Mouse (Mus musculus): ENCODE measurements around the gene Olfr914. TPM values are rescaled to one million over a fixed set of nuclear protein-coding genes. Genes with fewer than 3 reads are reported as not detected.

Olfr914 gene
- total RNA-seq (2017), result not detected in 2 replicates

DNA sequence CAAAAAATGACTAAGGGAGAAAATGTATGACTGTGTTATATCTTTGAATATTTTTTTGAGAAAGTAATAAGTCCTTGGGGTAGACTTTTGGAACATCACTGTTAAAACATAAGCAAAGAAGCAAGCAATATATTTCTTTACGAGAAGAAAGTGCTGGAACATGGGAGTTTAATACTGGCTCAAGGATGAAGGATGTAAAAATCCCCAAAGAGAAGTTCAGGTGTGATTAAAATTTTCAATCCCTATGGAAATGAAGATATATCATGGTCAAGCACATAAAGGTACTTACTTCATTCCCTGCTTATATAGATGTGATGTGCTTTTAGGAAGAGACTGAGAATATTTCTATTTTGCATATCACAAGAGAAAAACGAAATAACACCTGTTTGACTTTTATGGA, at the start of gene Olfr914:
Olfr914 (plus strand) TSS at position 301 of the 400 bp plus-strand sequence.
- ATAC-seq (replicated peaks; ENCODE audit: low read depth, poor library complexity, severe bottlenecking), result no peak

GRCm38 (mm10) chr9:38579878-38580277, 25.0 kb upstream of the Olfr914 start, which contains the start of gene Olfr912:
TSS of gene Olfr912 (plus strand) at chr9:38580178.
- ATAC-seq (replicated peaks; ENCODE audit: low read depth, poor library complexity, severe bottlenecking), result no peak

- ATAC-seq (replicated peaks; ENCODE audit: low read depth, poor library complexity, severe bottlenecking), result no peak
Observed at GRCm38 (mm10) chr9:38591056-38591455, 13.8 kb upstream of the Olfr914 start.

GRCm38 (mm10) chr9:38592459-38592858, 12.4 kb upstream of the Olfr914 start, which contains the start of gene Olfr913:
TSS of gene Olfr913 (plus strand) at chr9:38592759.
- no peak for ATAC-seq (replicated peaks; ENCODE audit: low read depth, poor library complexity, severe bottlenecking)

GRCm38 (mm10) chr9:38632406-38632805, 27.5 kb downstream of the Olfr914 start:
- ATAC-seq (replicated peaks; ENCODE audit: low read depth, poor library complexity, severe bottlenecking), result no peak

DNA sequence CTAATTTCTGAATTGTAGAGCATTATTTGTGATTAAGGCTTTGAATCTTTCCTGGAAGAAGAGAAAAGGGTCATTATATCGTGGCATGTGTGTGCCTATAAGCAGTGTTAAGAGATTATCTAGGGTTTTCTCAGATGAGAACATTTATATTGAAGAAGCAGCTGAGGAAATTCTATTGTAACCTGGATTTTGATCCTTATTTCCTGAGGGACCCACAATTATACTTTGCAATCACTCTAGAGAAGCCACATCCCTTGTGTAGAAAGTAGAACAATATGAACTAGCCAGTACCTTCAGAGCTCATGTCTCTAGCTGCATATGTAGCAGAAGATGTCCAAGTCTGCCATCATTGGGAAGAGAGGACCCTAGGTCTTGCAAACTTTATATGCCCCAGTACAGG, 54.9 kb downstream of the Olfr914 start, which contains the start of gene Olfr916:
Olfr916 (minus strand) TSS at position 101 of the 400 bp plus-strand sequence.
- ATAC-seq (replicated peaks; ENCODE audit: low read depth, poor library complexity, severe bottlenecking), result no peak

Other genes with a start within 250 kb of the Olfr914 start
- gene Olfr250, start 238.2 kb upstream of the Olfr914 start, total RNA-seq (2017), result not detected in 2 replicates
- gene Olfr251, start 228.0 kb upstream of the Olfr914 start, total RNA-seq (2017), result not detected in 2 replicates
- not detected in 2 replicates for gene Olfr147, start 203.4 kb upstream of the Olfr914 start, total RNA-seq (2017)
- gene Olfr901, start 175.6 kb upstream of the Olfr914 start, total RNA-seq (2017), result not detected in 2 replicates
- not detected in 2 replicates for gene Olfr902, start 157.4 kb upstream of the Olfr914 start, total RNA-seq (2017)
- not detected in 2 replicates for gene Olfr904, start 142.0 kb upstream of the Olfr914 start, total RNA-seq (2017)
- gene Olfr905, start 134.0 kb upstream of the Olfr914 start, total RNA-seq (2017), result not detected in 2 replicates
- gene Olfr906, start 118.0 kb upstream of the Olfr914 start, total RNA-seq (2017), result not detected in 2 replicates
- not detected in 2 replicates for gene Olfr907, start 109.3 kb upstream of the Olfr914 start, total RNA-seq (2017)
- not detected in 2 replicates for gene Olfr911-ps1, start 83.5 kb upstream of the Olfr914 start, total RNA-seq (2017)
- gene Olfr910, start 67.3 kb upstream of the Olfr914 start, total RNA-seq (2017), result not detected in 2 replicates
- not detected in 2 replicates for gene Olfr912, start 24.9 kb upstream of the Olfr914 start, total RNA-seq (2017)
- not detected in 2 replicates for gene Olfr913, start 12.3 kb upstream of the Olfr914 start, total RNA-seq (2017)
- gene Olfr916, start 54.8 kb downstream of the Olfr914 start, total RNA-seq (2017), result not detected in 2 replicates
- gene Olfr917, start 60.7 kb downstream of the Olfr914 start, total RNA-seq (2017), result not detected in 2 replicates
- not detected in 2 replicates for gene Olfr918, start 69.5 kb downstream of the Olfr914 start, total RNA-seq (2017)
- not detected in 2 replicates for gene Olfr919, start 98.6 kb downstream of the Olfr914 start, total RNA-seq (2017)
- 34.5 and 37.0 TPM in 2 replicates for gene Vwa5a, start 113.2 kb downstream of the Olfr914 start, total RNA-seq (2017)
- 0.05 and 0.78 TPM in 2 replicates for gene Olfr920, start 147.2 kb downstream of the Olfr914 start, total RNA-seq (2017)
- not detected in 2 replicates for gene Olfr921, start 168.0 kb downstream of the Olfr914 start, total RNA-seq (2017)
- not detected in 2 replicates for gene Olfr922, start 209.5 kb downstream of the Olfr914 start, total RNA-seq (2017)
- gene Olfr923, start 221.4 kb downstream of the Olfr914 start, total RNA-seq (2017), result not detected in 2 replicates
- not detected in 2 replicates for gene Olfr924, start 239.3 kb downstream of the Olfr914 start, total RNA-seq (2017)
- gene Olfr26, start 250.0 kb downstream of the Olfr914 start, total RNA-seq (2017), result not detected in 2 replicates